Mouse (Mus musculus) fibroblast of lung, adult 2 months (primary cell): ENCODE measurements at regions not wholly inside any gene's neighbourhood (a gene's known extent, or its start where the extent isn't known, plus 50 kb on each side); places are given as distances from the start of the nearest gene placed in this dataset.

ENCODE experiments used
- DNase-seq: peaks from one replicate; pipeline ENCODE4 v3.0.0-alpha.2; 2011; ENCODE audit warnings: low read depth

GRCm38 (mm10) chr2:12033518-12034322 is 256.0 kb downstream of the Ankrd16 start:
- DNase-seq = no peak

GRCm38 (mm10) chr2:12034323-12034585 is 256.6 kb downstream of the Ankrd16 start:
- DNase-seq = no peak

- DNase-seq = peak; percentile 32
Measured at GRCm38 (mm10) chr2:12049386-12049785, 252.3 kb downstream of the Itga8 start.

GRCm38 (mm10) chr2:12049972-12050371 is 251.8 kb downstream of the Itga8 start:
- no peak for DNase-seq

- DNase-seq = no peak
Measured at GRCm38 (mm10) chr2:12053404-12054164, 248.1 kb downstream of the Itga8 start.

- no peak for DNase-seq
Measured at GRCm38 (mm10) chr2:12054165-12054500, 247.6 kb downstream of the Itga8 start.
